Mouse (Mus musculus) lung, postnatal 0 days (tissue): Measurements from ENCODE around the gene Zfp710. TPM values are rescaled to one million over a fixed set of nuclear protein-coding genes. Genes with fewer than 3 reads are reported as not detected.
A peak's percentile ranks its signal among the peaks of the same experiment; 100 is the strongest.

ENCODE experiments used
- ATAC-seq: fragments of 200-750 bp; cut with Nextera tagmentation; 2 replicates; pipeline ENCODE4 v1.8.0; 2017; ENCODE audit warnings: moderate library complexity
- DNase-seq: peaks from one replicate; pipeline ENCODE4 v3.0.0-alpha.2; 2016; ENCODE audit warnings: low spot score
- H3K27ac ChIP-seq: fragments of 300-500 bp; sonication (generic); 2 replicates; pipeline ENCODE4 v1.5.1; 2014; ENCODE audit warnings: antibody characterized with exemption, mild to moderate bottlenecking, low read length, mixed read lengths
- H3K27me3 ChIP-seq: fragments of 300-500 bp; sonication (generic); replicated peaks from 2 replicates; pipeline ENCODE4 v1.6.1; 2014; ENCODE audit warnings: low read length, mixed read lengths; ENCODE audit not compliant: insufficient read depth
- H3K36me3 ChIP-seq: fragments of 300-500 bp; sonication (generic); 2 replicates; pipeline ENCODE4 v1.6.1; 2014; ENCODE audit warnings: low read length, mixed read lengths; ENCODE audit not compliant: insufficient read depth
- H3K4me1 ChIP-seq: fragments of 300-500 bp; sonication (generic); 2 replicates; pipeline ENCODE4 v1.6.1; 2014; ENCODE audit warnings: antibody characterized with exemption, low read depth, low read length, mixed read lengths; ENCODE audit not compliant: insufficient read depth
- H3K4me2 ChIP-seq: fragments of 300-500 bp; sonication (generic); replicated peaks from 2 replicates; pipeline ENCODE4 v1.6.1; 2014; ENCODE audit warnings: low read depth, mild to moderate bottlenecking, low read length, moderate library complexity, mixed read lengths
- H3K4me3 ChIP-seq: fragments of 300-500 bp; sonication (generic); 2 replicates; pipeline ENCODE4 v1.5.1; 2014; ENCODE audit warnings: low read depth, low read length
- H3K9ac ChIP-seq: fragments of 300-500 bp; sonication (generic); replicated peaks from 2 replicates; pipeline ENCODE4 v1.6.1; 2014; ENCODE audit warnings: low read depth, mild to moderate bottlenecking
- H3K9me3 ChIP-seq: fragments of 300-500 bp; sonication (generic); 2 replicates; pipeline ENCODE4 v1.6.1; 2016; ENCODE audit warnings: low read length, mixed read lengths
- CTCF ChIP-seq: IDR thresholded peaks from 2 replicates; pipeline ENCODE4 v1.5.1; 2016; ENCODE audit warnings: antibody characterized with exemption, mild to moderate bottlenecking
- EP300 ChIP-seq: IDR thresholded peaks from 2 replicates; pipeline ENCODE4 v1.6.1; 2016; ENCODE audit warnings: antibody characterized with exemption, mild to moderate bottlenecking, control low read depth
- WGBS: fragments of 180-500 bp; shearing (Covaris S2); extraction: QIAGEN DNeasy Blood & Tissue Kit; methylation state at CpG from one replicate; pipeline ENCODE4 v1.1.7; 2014; 5-methylcytosine and 5-hydroxymethylcytosine counted together
- polyA plus RNA-seq: library from polyadenylated mRNA; unstranded; fragments of >200 nt; fragmentation: Nextera tagmentation; extraction: Ambion mirVana; gene quantifications from 2 replicates; pipeline ENCODE4 v1.2.1, GENCODE M21; 2015

Gene Zfp710
- polyA plus RNA-seq, 1 experiment from 2014 or later = 11.1 TPM

DNA sequence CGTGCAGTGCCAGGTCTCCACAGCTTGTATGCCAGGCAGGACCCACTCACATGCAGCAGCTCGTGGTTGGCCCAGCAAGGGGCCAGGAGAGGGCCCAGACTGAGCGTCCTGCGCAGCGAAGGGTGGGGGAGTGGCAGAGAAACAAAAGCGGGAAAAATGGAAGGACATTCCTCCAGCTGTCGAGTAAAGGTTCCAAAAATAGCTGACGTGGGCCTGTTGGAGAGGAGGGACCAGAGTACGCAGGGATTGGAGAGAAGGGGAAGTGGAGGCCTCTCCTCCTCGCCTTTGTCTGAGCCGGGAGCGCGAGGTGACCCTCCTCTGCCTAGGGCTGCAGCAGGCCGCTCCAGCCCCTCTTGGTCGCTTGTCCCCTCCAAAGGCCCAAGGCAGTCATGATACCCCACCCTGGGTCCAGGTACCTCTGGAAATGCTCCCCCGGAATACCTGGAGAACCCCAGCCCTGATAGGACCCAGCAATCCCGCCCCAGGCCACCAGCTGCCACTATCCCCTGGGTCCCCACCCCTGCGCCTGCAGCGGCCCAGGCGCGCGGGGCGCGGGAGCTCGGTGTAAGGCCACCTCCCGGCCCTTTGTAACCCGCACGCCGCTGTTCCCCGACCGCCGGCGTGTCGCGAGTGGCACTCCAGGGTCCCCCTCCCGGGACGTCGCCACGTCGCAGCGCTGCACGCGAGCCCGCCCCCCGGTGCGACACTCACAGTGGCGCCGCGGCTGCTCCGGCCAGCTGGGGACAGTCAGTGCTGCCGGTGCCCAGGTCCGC lies 90.0 kb downstream of the Zfp710 start:
- TF ChIP-seq CTCF (peak; percentile 9; the same call in 1 of the 2 replicates), EP300 (no peak)
- ATAC-seq (peak; percentile 70), DNase-seq (peak; percentile 95)
- no peaks in the 10 kb centered on the region for H3K27me3 ChIP-seq
- 5% methylated on average over 48 of the region's 52 CpGs for WGBS
- H3K4me2 ChIP-seq = peak overlapping the region; percentile 98
- no peaks in the 10 kb centered on the region for H3K36me3 ChIP-seq
- peak overlapping the region; percentile 79 for H3K9ac ChIP-seq
- H3K4me3 ChIP-seq = peak overlapping the region; percentile 86
- no peaks in the 10 kb centered on the region for H3K9me3 ChIP-seq
- peaks cover 13% of the 10 kb centered on the region; the same call in 1 of the 2 replicates for H3K4me1 ChIP-seq
- H3K27ac ChIP-seq = peak overlapping the region; percentile 95

GRCm38 (mm10) chr7:80115224-80115590 lies 90.6 kb downstream of the Zfp710 start, which contains the start of gene Idh2:
Gene Idh2 (minus strand): TSS chr7:80115392.
- peak within 1 kb of the TSS; percentile 86 for H3K4me3 ChIP-seq
- ATAC-seq = peak; percentile 95
- no peaks in the 10 kb centered on the region for H3K9me3 ChIP-seq
- peak within 1 kb of the TSS; percentile 95 for H3K27ac ChIP-seq
- peak within 1 kb of the TSS; percentile 79 for H3K9ac ChIP-seq
- peaks cover 13% of the 10 kb centered on the region; the same call in 1 of the 2 replicates for H3K4me1 ChIP-seq
- 2% methylated on average over 28 of the region's 29 CpGs for WGBS
- no peaks in the 10 kb centered on the region for H3K27me3 ChIP-seq
- TF ChIP-seq CTCF (no peak), EP300 (no peak)
- H3K36me3 ChIP-seq = no peaks in the 10 kb centered on the region
- peak; percentile 96 for DNase-seq
- peak within 1 kb of the TSS; percentile 98 for H3K4me2 ChIP-seq

GRCm38 (mm10) chr7:80116158-80116557 lies 91.5 kb downstream of the Zfp710 start:
- Histone ChIP-seq H3K4me2 (peak overlapping the region; percentile 98; the same call in 1 of the 2 replicates), H3K4me3 (no peak overlapping the region), H3K9ac (no peak overlapping the region), H3K27me3 (no peaks in the 10 kb centered on the region), H3K9me3 (no peaks in the 10 kb centered on the region), H3K27ac (no peak overlapping the region), H3K36me3 (no peaks in the 10 kb centered on the region), H3K4me1 (peaks cover 13% of the 10 kb centered on the region; the same call in 1 of the 2 replicates)
- 65% methylated on average over 2 of the region's 2 CpGs for WGBS
- TF ChIP-seq EP300 (no peak), CTCF (no peak)
- DNase-seq = no peak
- no peak for ATAC-seq

- Histone ChIP-seq H3K4me3 (no peak overlapping the region), H3K27me3 (no peaks in the 10 kb centered on the region), H3K4me1 (peaks cover 6% of the 10 kb centered on the region; the same call in 1 of the 2 replicates), H3K36me3 (no peaks in the 10 kb centered on the region), H3K9ac (no peak overlapping the region), H3K9me3 (no peaks in the 10 kb centered on the region), H3K27ac (no peak overlapping the region), H3K4me2 (no peak overlapping the region)
- ATAC-seq (no peak), DNase-seq (no peak)
- no peak for TF ChIP-seq CTCF
- no peak for TF ChIP-seq EP300
- 60% methylated on average over 4 of the region's 4 CpGs for WGBS
These were observed 94.6 kb downstream of the Zfp710 start for GRCm38 (mm10) chr7:80119198-80119597.

GRCm38 (mm10) chr7:80121083-80121482 lies 96.5 kb downstream of the Zfp710 start:
- DNase-seq (peak; percentile 89), ATAC-seq (peak; percentile 93)
- Histone ChIP-seq H3K36me3 (no peaks in the 10 kb centered on the region), H3K4me1 (no peaks in the 10 kb centered on the region; the same call in 1 of the 2 replicates), H3K9ac (no peak overlapping the region), H3K4me2 (no peak overlapping the region), H3K4me3 (no peak overlapping the region), H3K27ac (peak overlapping the region; percentile 21; the same call in 1 of the 2 replicates), H3K9me3 (no peaks in the 10 kb centered on the region), H3K27me3 (no peaks in the 10 kb centered on the region)
- TF ChIP-seq EP300 = peak; percentile 90
- no peak for TF ChIP-seq CTCF
- WGBS = 33% methylated on average over 5 of the region's 5 CpGs

DNA sequence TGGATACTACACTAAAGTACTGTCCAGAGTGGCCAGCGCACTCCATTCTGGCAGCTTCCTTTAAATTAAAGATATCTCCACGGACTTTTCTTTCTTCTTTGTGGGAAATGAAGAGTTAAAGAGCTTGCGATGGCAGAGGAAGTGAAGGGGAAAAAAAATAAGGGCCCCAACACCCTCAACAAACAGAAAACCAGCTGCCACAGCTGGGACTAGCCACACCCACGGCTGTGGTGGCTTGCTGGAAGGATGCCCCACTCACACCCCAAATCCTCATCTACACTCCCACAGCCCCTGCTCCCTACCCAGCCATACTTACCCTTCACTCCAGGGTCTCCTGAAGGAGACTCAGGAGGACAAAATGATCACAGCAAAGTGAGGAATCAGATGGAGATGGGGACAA lies 98.5 kb downstream of the Zfp710 start:
- Histone ChIP-seq H3K27ac (no peak overlapping the region), H3K27me3 (no peaks in the 10 kb centered on the region), H3K4me3 (no peak overlapping the region), H3K4me2 (no peak overlapping the region), H3K4me1 (no peaks in the 10 kb centered on the region), H3K9me3 (no peaks in the 10 kb centered on the region), H3K9ac (no peak overlapping the region), H3K36me3 (no peaks in the 10 kb centered on the region)
- ATAC-seq = no peak
- WGBS = 32% methylated on average over 4 of the region's 4 CpGs
- no peak for TF ChIP-seq EP300
- TF ChIP-seq CTCF = no peak
- DNase-seq = peak; percentile 54
